Comparison of ENCODE assay signal across 8 mouse cellular contexts in the genomic region with DNA sequence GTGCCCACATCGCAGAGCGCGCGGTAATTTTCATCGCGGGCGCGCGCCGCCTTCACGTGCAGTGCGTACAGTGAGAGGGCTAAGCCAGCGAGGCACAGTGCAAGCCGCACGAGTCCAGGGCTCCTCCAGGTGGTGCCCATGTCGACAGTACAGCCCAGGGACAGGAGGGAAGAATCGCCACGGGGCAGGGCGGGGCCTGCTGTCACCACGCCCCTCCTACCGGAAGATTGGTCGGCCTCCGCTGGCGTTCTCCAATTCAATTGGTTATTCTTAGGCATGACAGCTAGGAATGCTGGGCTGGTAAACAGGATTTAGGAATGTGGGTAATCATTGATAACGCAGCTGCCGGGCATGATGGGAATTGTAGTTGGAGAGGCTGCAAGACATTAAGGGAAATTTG. TPM values are rescaled to one million over a fixed set of nuclear protein-coding genes. Genes with fewer than 3 reads are reported as not detected.
DNase-seq lines count a peak whose midpoint lies in the region; ATAC-seq lines count a peak whose summit lies in the region.

A gene (minus strand): TSS at position 13 of the 400 bp plus-strand sequence.
A gene (minus strand): TSS at position 176 of the 400 bp plus-strand sequence.

- peak within 1 kb of the TSS; percentile 22 for H3K27ac ChIP-seq in embryonic facial prominence, embryonic 11.5 days (replicated peaks; ENCODE audit: low read depth, low read length)
- peak within 1 kb of the TSS; percentile 27; the same call in 1 of the 2 replicates for H3K27ac ChIP-seq in midbrain, embryonic 11.5 days (ENCODE audit: low read depth, low read length)

- intact Hi-C loops in left cerebral cortex, postnatal 4 days (cut with DNase I) = no loop called here

- peak; percentile 97 for ATAC-seq in embryonic facial prominence, embryonic 11.5 days (replicated peaks; ENCODE audit: insufficient number of reproducible peaks, low FRiP score, low TSS enrichment, low read depth)
- ATAC-seq in midbrain, embryonic 11.5 days (ENCODE audit: low FRiP score) = peak; percentile 98

- H3K27me3 ChIP-seq in embryonic facial prominence, embryonic 11.5 days (ENCODE audit: control insufficient read depth, insufficient read depth, low read length) = no peaks in the 10 kb centered on the region
- no peaks in the 10 kb centered on the region for H3K27me3 ChIP-seq in midbrain, embryonic 11.5 days (ENCODE audit: control insufficient read depth, insufficient read depth, low read length)

- WGBS in embryonic facial prominence, embryonic 11.5 days = under 1% methylated on average over 26 of the region's 26 CpGs
- WGBS in midbrain, embryonic 11.5 days = under 1% methylated on average over 26 of the region's 26 CpGs

- DNase-seq in adrenal gland, postnatal 25 days = peak; percentile 94
- peak; percentile 96 for DNase-seq in embryonic facial prominence, embryonic 11.5 days (ENCODE audit: low spot score)
- DNase-seq in heart, adult 11 months = peak; percentile 100
- DNase-seq in kidney, adult 11 months = peak; percentile 99
- DNase-seq in left cerebral cortex, postnatal 4 days = peak; percentile 95
- peak; percentile 97 for DNase-seq in midbrain, embryonic 11.5 days (ENCODE audit: low spot score, missing footprints)
- peak; percentile 84 for DNase-seq in right cerebral cortex, postnatal 4 days
- DNase-seq in yolk sac, embryonic 10.5 days (ENCODE audit: low spot score) = peak; percentile 97

- H3K36me3 ChIP-seq in embryonic facial prominence, embryonic 11.5 days (replicated peaks; ENCODE audit: control insufficient read depth, insufficient read depth, low read depth, low read length) = no peaks in the 10 kb centered on the region
- no peaks in the 10 kb centered on the region for H3K36me3 ChIP-seq in midbrain, embryonic 11.5 days (ENCODE audit: control insufficient read depth, insufficient read depth, low read length)

- peak within 1 kb of the TSS; percentile 56 for H3K4me3 ChIP-seq in embryonic facial prominence, embryonic 11.5 days (ENCODE audit: low read depth, low read length)
- H3K4me3 ChIP-seq in midbrain, embryonic 11.5 days (ENCODE audit: low read depth, low read length) = peak within 1 kb of the TSS; percentile 57

- H3K9me3 ChIP-seq in embryonic facial prominence, embryonic 11.5 days (replicated peaks; ENCODE audit: control insufficient read depth, low read length) = no peaks in the 10 kb centered on the region
- H3K9me3 ChIP-seq in midbrain, embryonic 11.5 days (ENCODE audit: control insufficient read depth, low read length) = no peaks in the 10 kb centered on the region

- peak within 1 kb of the TSS; percentile 65 for H3K9ac ChIP-seq in embryonic facial prominence, embryonic 11.5 days (replicated peaks; ENCODE audit: low read length)
- peak within 1 kb of the TSS; percentile 63 for H3K9ac ChIP-seq in midbrain, embryonic 11.5 days (ENCODE audit: low read length)

- no peaks in the 10 kb centered on the region for H3K4me1 ChIP-seq in embryonic facial prominence, embryonic 11.5 days (ENCODE audit: control insufficient read depth, insufficient read depth, low read length)
- H3K4me1 ChIP-seq in midbrain, embryonic 11.5 days (ENCODE audit: control insufficient read depth, insufficient read depth, low read length) = peaks cover 7% of the 10 kb centered on the region

- H3K4me2 ChIP-seq in embryonic facial prominence, embryonic 11.5 days (ENCODE audit: low read depth, low read length) = peak within 1 kb of the TSS; percentile 76
- peak within 1 kb of the TSS; percentile 85 for H3K4me2 ChIP-seq in midbrain, embryonic 11.5 days

RNA-seq across cellular contexts. Expression of the first gene that starts in this region (rescaled TPM):
- not detected in 2 replicates for total RNA-seq in adrenal gland, postnatal 25 days (2021)
- not detected in 2 replicates for polyA plus RNA-seq in embryonic facial prominence, embryonic 11.5 days (2014; fragmentation: Nextera tagmentation; extraction: Ambion mirVana)
- not detected for total RNA-seq in left cerebral cortex, postnatal 4 days (2021)
- not detected in 2 replicates for polyA plus RNA-seq in midbrain, embryonic 11.5 days (2014; fragmentation: Nextera tagmentation; extraction: Ambion mirVana)

RNA-seq across cellular contexts. Expression of the second gene that starts in this region (rescaled TPM):
- total RNA-seq in adrenal gland, postnatal 25 days (2021) = 69.5 and 76.6 TPM in 2 replicates
- 64.5 and 67.4 TPM in 2 replicates for polyA plus RNA-seq in embryonic facial prominence, embryonic 11.5 days (2014; fragmentation: Nextera tagmentation; extraction: Ambion mirVana)
- total RNA-seq in left cerebral cortex, postnatal 4 days (2021) = 10 to 100 TPM; 27.4 to 28.2 TPM
- 44.6 and 48.6 TPM in 2 replicates for polyA plus RNA-seq in midbrain, embryonic 11.5 days (2014; fragmentation: Nextera tagmentation; extraction: Ambion mirVana)

Comparison
In these comparisons a context has a peak if more than half of its experiments do, and no peak if none do; other contexts are left out.
1. Peak in every context shown above with its lines: DNase-seq, ATAC-seq, H3K4me3 ChIP-seq and H3K27ac ChIP-seq.